Mouse (Mus musculus) gastrocnemius, postnatal 14 days (tissue): ENCODE results near the gene Gm9936. TPM values are rescaled to one million over a fixed set of nuclear protein-coding genes. Genes with fewer than 3 reads are reported as not detected.
"Not testable (repeated sequence)": the region's sequence is repeated elsewhere in the genome, so short reads cannot be mapped to it uniquely, and the experiment has no call there.

Source experiments
- DNase-seq: peaks from one replicate; pipeline ENCODE4 v3.0.0; 2021; ENCODE audit warnings: mixed read lengths
- intact Hi-C: fragments of 180-260 bp; cut with DNase I; formaldehyde crosslinking; loops from one replicate; pipeline ENCODE4 v1.15.1; 2025; ENCODE audit warnings: low total_unique reads
- long read RNA-seq, 2 experiments: library from polyadenylated mRNA; stranded (forward); transcript quantifications; one replicate each; pipeline ENCODE4 v2.0.0; 2021
- total RNA-seq, 2 experiments: library from RNA; stranded (reverse); gene quantifications; 2 replicates each; pipeline ENCODE4 v1.2.3; 2021

The Gm9936 gene
- not detected for total RNA-seq
- long read RNA-seq, experiment 1: 0 reads
- long read RNA-seq, experiment 2: 0 reads

GRCm38 (mm10) chr5:114858582-114858981 lies at the start of gene Gm9936:
Gene Gm9936 (minus strand): TSS chr5:114858682.
- intact Hi-C loops: no loop called here
- no peak for DNase-seq

- peak; percentile 15 for DNase-seq
- intact Hi-C loops: no loop called here
These were observed 43.9 kb upstream of the Gm9936 start for GRCm38 (mm10) chr5:114902413-114902812.

GRCm38 (mm10) chr5:114898857-114899256 lies 40.4 kb upstream of the Gm9936 start:
- intact Hi-C loops: no loop called here
- no peak for DNase-seq

- DNase-seq: peak; percentile 22
- intact Hi-C loops: no loop called here
These were observed 38.9 kb upstream of the Gm9936 start for GRCm38 (mm10) chr5:114897374-114897793.

GRCm38 (mm10) chr5:114896688-114897373 lies 38.3 kb upstream of the Gm9936 start, which contains the start of gene Oasl2:
Gene Oasl2 (plus strand): TSS chr5:114896936.
- intact Hi-C loops: no loop called here
- no peak for DNase-seq

GRCm38 (mm10) chr5:114895542-114895941 lies 37.1 kb upstream of the Gm9936 start:
- intact Hi-C loops: no loop called here
- no peak for DNase-seq

- DNase-seq: no peak
- intact Hi-C loops: no loop called here
These were observed 30.5 kb upstream of the Gm9936 start for GRCm38 (mm10) chr5:114888995-114889394.

- DNase-seq: no peak
- intact Hi-C loops: no loop called here
These were observed 28.3 kb upstream of the Gm9936 start for GRCm38 (mm10) chr5:114886801-114887200.

- intact Hi-C loops: no loop called here
These were observed 24.5 kb upstream of the Gm9936 start for GRCm38 (mm10) chr5:114883022-114883421.

GRCm38 (mm10) chr5:114882319-114882718 lies 23.8 kb upstream of the Gm9936 start:
- DNase-seq, intact Hi-C loops: not testable (repeated sequence)

More at GRCm38 (mm10) chr5:114883022-114883421, 24.5 kb upstream of the Gm9936 start:
- no peak for DNase-seq

GRCm38 (mm10) chr5:114879399-114879798 lies 20.9 kb upstream of the Gm9936 start:
- intact Hi-C loops: no loop called here
- no peak for DNase-seq

GRCm38 (mm10) chr5:114877487-114877886 lies 19.0 kb upstream of the Gm9936 start:
- intact Hi-C loops: no loop called here
- DNase-seq: no peak

GRCm38 (mm10) chr5:114876331-114876730 lies 17.8 kb upstream of the Gm9936 start:
- intact Hi-C loops: no loop called here

GRCm38 (mm10) chr5:114875858-114876257 lies 17.4 kb upstream of the Gm9936 start:
- intact Hi-C loops: no loop called here
- no peak for DNase-seq

More at GRCm38 (mm10) chr5:114876331-114876730, 17.8 kb upstream of the Gm9936 start:
- no peak for DNase-seq

- intact Hi-C loops: no loop called here
- no peak for DNase-seq
These were observed 6.8 kb upstream of the Gm9936 start for GRCm38 (mm10) chr5:114865279-114865678.

GRCm38 (mm10) chr5:114864813-114865212 lies 6.3 kb upstream of the Gm9936 start:
- no peak for DNase-seq
- intact Hi-C loops: no loop called here

- intact Hi-C loops: no loop called here
- DNase-seq: no peak
These were observed 3.2 kb upstream of the Gm9936 start for GRCm38 (mm10) chr5:114861730-114862129.

- intact Hi-C loops: no loop called here
- DNase-seq: peak; percentile 70
These were observed 771 bp upstream of the Gm9936 start for GRCm38 (mm10) chr5:114859253-114859652.

GRCm38 (mm10) chr5:114853364-114853763 lies 5.1 kb downstream of the Gm9936 start, which contains the start of gene 4930519G04Rik:
Gene 4930519G04Rik (plus strand): TSS chr5:114853664.
- intact Hi-C loops, DNase-seq: not testable (repeated sequence)

GRCm38 (mm10) chr5:114851565-114852236 lies 6.8 kb downstream of the Gm9936 start:
- intact Hi-C loops: no loop called here
- DNase-seq: no peak

GRCm38 (mm10) chr5:114844371-114844770 lies 14.1 kb downstream of the Gm9936 start:
- DNase-seq, intact Hi-C loops: not testable (repeated sequence)
